Mouse (Mus musculus): ENCODE results near the gene Swsap1.

Gene Swsap1

DNA sequence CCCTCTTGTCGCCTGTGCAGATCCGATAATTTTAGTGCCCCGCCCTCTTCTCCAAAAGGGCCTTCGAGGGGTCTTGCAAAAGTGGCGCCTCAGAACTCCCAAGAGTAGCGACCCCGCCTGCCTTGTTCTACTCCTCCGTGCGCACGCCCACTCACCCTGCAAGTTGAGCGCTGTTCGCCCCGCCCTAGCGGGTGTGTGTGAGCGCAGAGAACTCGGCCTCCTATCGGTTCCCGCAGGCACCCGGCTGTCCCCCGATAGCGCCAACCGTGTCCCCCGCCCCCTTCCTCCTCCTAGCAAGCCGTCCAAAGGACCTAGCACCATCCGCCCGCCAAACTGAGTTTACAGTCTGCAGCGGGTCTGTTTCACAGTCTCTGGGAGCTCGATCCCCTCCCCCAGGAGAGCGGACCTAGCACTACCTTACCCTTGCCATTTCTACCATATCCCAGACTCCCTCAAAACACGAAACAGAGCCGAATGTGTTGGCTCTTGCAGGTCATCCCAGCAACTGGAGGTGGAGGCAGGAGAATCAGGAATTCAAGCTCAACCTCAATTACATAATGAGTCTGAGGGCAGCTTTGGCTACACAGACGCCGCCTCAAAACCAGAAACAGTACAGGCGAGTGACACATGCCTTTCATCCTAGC lies 7.0 kb downstream of the Swsap1 start:
- DNase-seq (ENCODE audit: low read depth, low spot score) = peak; percentile 55

DNA sequence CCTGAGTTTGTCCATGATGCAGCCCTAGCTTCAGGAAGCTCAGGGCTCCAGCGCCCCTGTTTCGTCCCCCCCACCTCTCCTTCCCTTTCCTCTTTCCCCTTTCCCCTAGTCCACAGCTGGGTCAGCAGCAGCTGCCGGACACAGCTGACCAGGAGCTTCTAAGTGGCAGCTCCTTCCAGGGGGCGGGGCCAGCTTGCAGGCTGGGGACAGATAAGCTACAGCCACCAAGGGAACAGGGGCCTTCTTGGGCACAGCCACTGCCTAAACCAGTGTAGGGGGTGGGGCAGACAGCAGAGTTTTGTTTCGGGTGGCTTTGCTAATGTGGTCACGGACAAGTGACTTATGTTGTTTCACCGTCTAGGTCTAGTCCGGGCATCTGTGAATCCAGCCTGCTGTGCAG lies 7.9 kb downstream of the Swsap1 start, which contains the start of gene Epor:
Gene Epor, minus strand, starts transcription at position 90 of the 400 bp plus-strand sequence.
- DNase-seq (ENCODE audit: low read depth, low spot score) = no peak

DNA sequence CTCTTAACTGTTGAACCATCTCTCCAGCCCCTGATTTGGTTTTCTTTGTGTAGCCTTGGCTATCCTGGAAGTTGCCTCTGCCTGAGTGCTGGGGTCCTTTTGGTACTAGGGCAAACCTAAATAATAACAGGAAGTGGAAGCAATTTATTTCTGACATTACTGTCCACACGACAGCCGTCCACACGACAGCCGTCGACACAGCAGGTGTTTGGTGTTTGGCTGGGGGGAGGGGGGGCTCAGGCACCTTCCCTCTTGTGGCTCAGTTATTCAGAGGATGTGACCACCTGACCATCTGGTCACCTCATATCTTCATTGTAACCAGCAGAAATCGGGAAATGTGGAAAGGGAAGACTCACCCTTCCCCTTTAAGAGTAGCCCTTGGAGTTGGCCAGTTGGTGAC lies 13.3 kb downstream of the Swsap1 start:
- DNase-seq (ENCODE audit: low read depth, low spot score) = no peak

DNA sequence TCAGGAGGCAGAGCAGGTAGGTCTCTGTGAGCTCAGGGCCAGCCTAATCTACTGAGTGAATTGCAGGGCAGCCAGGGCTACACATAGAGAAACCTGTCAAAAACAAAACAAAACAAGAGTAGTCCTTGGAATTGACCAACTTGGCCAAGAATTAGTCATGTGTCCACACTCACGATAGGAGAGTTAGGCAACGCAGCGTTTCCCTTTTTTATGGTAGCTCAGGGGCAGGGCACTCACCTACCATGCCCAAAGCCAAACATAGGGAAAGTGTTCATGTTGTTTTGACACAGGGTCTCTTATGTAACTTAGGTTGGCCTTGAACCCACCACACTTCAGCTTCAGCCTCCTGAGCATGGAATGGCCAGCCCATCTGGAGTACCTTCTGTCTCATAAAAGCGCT lies 13.7 kb downstream of the Swsap1 start:
- no peak for DNase-seq (ENCODE audit: low read depth, low spot score)

DNA sequence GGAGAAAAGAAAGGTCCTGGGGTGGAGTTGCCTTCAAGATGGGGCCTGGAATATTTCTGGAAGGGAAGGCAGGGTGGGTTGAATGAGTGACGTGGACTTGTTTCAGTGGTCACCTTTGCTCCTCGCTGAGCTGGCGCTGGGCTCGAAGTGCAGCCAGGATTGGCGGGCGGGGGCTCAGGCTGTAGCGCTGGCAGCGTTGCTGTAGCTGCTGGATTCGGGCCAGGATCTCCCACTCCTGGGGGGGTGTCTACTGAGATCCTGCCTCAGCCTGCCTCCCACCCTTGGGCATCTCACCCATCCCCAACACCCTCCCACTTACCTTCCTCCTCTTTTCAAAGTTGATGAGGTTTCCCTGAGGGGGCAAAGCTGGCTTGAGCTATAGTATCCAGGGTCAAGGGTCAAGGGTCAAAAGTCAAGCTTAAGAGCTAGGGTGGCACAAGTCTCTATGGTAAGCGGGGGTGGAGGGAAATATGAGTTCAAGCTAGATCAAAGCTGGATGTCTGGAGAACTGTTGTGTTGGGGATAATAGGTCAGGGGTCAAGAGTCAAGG lies 21.1 kb downstream of the Swsap1 start:
- DNase-seq (ENCODE audit: low read depth, low spot score) = no peak

DNA sequence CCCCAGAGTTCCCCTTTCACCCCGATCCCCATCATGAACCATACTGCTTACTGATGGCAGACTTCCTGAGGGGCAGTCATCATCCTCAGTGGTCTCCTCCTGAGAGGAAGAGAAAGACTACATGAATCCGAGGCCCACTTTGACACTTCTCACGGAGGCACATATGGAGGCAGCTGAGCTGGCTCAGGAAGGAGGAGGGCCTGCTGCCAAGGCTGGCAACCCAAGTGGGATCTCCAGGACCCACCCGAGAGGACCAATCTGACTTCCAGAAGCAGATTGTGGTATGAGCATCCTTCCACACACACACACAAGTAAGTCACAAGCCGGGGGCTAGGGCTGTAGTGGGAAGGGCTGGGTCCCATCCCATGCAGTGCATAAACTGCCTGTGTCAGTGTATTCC lies 21.8 kb downstream of the Swsap1 start:
- no peak for DNase-seq (ENCODE audit: low read depth, low spot score)

DNA sequence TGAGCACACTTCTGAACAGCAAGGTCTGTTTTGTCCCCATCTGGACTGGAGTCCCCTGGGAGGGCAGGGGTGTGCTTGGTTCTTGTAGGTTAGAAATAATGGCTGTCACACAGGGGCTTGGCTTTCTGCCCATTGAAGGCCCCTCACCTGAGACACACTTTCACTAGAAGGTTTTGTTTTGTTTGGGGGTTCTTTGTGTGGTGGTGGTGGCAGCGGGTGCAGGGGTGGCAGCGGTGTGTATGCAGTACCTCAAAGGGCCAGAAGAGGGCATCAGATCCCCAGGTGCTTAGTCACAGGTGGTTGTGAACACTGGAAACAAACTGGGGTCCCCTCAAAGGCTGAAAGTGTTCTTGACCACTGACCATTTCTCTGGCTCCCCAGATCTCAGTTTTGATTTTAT lies 22.4 kb downstream of the Swsap1 start:
- peak; percentile 51 for DNase-seq (ENCODE audit: low read depth, low spot score)

DNA sequence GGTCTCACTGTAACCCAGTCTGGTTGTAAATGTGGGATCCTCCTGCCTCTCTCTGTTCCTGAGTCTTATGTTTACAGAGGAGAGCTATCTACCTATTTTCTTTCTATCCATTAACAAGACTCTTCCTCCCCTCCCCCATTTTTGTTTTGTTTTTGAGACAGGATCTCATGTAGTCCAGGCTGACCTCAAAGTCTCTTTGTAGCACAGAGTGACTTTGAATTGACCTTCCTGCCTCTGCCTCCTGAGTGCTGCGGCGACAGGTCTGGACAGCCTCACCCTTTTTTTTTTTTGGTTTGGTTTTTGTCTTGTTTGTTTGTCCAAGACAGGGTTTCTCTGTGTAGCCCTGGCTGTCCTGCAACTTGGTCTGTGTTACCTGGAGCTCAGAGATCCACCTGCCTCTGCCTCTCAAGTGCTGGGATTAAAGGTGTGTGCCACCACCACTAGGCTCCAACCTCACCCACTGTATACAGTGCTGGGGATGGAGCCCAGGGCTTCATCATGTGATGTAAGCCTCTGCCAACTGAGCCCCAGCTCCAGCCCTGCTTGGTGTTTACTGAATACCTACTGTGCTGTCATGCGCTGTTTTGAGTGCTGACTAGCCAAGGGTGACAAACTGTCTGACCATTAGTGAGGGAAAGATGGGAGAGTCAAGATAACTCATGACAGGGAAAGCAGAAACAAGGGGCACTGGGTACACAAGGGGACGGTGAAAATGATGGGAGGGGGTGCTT lies 23.0 kb downstream of the Swsap1 start:
- no peak for DNase-seq (ENCODE audit: low read depth, low spot score)

DNA sequence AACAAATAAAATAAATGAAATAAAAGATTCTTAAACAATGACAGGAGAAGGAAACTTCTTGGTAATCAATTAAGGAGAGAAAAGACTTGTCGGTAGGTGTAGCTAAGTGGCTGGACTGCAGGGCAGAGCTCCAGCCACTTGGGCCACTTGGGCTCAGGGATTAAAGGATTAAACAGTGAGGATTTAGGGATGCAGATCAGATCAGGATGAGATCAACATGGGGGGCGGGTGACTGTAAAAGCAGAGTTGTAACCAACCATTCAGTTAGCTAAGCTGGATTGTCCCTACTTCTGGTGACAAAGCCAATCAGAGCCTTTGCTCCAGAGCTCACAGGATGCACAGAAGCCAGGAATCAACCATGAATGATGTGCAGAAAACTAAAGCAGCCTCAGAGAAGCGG lies 28.4 kb downstream of the Swsap1 start:
- no peak for DNase-seq (ENCODE audit: low read depth, low spot score)

DNA sequence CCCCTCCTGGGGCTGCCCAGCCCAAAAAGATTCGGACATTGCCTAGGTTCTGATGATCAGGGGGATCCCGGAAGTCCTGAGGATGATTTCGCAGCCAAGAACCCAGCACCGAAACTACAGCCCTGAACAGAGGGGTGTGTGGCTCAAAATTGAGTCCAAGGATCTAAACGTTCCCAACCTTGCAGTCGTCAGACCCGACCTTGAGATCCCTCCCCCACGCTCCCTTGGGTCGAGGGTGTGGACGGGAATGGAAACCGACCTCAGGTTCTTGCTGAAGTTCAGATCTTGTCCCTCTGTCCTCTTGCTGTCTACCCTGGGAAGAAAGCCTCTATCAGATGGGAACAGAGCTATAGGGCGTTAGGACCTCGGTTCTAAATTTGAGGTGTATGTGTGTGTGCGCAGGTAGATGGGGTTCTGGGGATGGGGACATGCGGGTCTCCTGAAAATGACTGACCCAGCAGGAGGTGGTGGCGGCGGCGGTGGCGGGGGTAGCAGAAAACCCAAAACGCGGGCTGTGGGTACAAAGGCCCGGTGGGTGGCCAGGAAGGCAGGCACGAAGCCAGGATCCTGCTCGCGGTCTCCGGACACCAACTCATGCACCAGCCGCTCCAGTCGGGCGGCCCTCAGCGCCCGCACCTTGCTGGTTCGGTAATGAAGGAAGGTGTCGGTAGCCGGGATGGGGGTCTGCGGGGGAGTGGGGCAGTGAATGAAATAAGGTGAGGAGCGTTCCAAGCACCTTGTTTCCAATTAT lies 32.2 kb downstream of the Swsap1 start:
- no peak for DNase-seq (ENCODE audit: low read depth, low spot score)

DNA sequence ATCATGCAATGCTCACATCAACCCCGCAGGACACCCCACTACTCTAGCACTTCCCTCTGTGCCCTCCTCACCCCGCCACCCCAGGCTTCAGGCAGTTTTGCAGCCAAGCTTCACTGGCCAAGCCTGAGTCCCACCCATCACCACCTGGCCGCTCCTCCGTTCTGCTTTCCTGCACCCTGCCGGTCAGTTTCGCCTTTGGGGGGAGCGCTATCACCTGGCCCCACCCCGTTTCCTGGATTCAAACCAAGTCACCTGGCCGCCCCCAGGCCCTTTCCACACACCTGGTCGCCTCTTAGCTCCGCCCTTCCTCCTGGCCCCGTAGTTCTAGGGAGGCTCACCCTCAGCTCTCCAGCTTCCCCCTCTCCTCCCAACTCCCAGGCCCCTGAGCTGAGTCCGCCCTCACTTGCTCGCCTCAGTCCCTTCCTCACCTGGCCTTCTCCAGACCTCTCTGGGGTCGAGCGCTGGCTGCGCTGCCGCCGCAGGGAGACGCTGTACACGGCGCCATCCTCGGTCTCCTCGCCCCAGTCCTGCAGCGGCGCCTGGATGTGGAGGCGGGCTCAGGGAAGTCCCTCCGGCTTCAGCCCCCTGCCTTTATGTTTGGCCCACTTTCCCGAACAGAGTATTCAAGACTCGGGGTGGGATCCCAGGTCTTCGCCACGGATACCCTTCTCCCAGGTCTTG lies 33.0 kb downstream of the Swsap1 start:
- DNase-seq (ENCODE audit: low read depth, low spot score) = no peak

DNA sequence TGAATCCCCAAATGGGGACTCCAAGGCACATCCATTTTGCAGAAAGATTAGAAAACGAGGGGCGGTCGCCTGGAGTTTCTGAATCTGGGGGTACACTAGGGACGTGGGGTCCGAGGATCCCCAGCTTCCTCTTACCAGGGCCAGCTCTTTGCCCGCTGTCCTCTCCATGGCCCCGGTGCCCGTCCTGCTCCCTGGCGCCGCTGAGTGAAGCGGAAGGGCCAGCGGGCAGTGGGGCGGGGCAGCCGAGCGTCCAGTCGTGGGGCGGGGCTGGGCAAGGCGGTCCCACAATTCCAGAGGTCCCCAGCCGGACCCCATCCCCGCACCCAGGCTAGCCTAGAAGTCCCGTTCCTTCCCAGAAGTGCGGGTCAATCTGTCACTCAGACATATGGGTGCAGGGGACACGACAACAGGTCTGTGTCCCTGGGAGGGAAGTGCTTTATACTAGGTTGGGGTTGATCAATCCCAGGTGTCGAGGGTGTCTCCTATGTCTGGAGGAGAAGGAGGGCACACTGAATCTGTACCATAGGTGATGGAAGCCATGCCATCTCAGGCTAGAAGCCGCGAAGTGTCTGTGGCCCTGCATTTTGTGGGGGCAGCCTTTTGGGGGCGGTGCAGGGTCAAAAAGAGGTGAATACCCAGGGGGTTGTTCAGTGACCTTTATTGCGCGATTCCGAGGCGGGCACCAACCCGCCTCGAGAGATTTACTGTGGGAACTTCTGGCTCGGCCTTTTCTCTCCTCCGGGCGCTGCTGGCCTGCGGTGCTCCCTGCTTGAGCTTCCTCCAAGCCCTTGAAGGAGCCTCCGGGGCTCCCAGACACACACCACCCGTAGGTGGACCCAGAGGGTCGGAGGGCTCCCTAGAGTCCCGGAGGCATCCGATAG lies 33.9 kb downstream of the Swsap1 start, which contains the start of gene Rgl3:
Gene Rgl3, minus strand, starts transcription at position 217 of the 881 bp plus-strand sequence.
- DNase-seq (ENCODE audit: low read depth, low spot score) = peak; percentile 21

DNA sequence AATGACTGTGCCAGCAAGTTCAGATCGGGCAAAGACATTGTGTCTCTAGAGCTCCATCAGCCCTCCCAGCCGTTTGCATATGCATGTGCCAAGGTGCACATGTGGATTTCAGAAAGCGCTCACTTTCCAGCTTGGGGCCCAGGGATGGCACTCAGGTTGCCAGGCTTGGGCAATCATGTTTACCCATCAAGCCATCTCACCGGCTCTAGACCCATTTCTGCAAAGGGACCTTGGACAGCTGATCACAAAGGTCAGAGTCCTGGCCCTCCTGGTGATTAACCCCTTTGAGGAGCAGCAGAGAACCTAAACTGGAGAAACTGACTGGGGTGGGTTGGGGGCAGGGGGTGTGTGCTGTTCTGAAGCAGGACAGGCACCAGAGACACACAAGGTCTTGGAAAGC lies 36.7 kb downstream of the Swsap1 start:
- no peak for DNase-seq (ENCODE audit: low read depth, low spot score)

DNA sequence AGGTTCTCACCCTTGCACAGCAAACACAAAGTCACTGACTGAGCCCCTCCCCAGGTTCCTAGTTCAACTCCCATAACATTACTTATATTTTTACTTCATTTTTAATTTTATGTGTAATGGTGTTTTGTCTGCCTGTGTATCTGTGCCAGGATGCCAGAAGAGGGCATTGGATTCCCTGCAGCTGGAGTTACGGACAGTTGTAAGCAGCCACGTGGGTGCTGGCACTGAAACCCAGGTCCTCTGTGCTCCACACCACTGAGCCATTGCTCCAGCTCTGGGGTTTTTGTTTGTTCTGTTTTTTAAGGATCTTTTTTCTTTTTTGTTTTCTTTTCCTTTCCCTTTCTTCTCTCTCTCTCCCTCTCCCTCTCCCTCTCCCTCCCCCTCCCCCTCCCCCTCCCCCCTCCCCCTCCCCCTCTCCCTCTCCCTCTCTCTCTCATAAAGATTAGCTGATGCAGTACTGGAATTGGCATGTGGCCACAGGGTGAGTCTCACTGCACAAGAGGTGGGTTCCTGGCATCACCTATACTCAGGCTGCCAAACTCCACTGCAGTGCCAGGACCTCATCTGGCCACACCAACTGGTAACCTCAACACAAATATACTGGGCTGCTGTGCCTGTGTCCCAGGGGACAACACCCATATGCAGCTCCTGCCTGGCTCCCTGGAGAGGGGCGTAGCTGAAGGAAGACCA lies 40.8 kb downstream of the Swsap1 start:
- DNase-seq (ENCODE audit: low read depth, low spot score) = no peak

DNA sequence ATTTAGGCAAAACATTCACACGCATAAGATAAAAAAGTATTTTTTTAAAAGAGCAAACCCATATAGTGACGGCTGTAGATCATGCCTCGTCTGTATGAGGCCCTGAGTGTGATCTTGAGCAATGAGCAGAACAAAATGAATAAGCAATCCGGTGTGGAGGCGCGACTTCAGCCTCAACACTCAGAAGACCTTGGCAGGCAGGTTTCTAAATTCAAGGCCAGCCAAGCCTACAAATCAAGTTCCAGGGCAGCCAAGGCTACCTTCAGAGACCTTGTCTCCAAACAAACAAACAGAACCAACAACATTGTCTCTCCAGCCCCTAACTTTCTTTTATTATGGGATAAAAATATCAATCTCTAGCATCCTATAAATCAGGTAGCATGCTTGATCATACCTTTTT lies 44.7 kb downstream of the Swsap1 start:
- DNase-seq (ENCODE audit: low read depth, low spot score) = no peak

DNA sequence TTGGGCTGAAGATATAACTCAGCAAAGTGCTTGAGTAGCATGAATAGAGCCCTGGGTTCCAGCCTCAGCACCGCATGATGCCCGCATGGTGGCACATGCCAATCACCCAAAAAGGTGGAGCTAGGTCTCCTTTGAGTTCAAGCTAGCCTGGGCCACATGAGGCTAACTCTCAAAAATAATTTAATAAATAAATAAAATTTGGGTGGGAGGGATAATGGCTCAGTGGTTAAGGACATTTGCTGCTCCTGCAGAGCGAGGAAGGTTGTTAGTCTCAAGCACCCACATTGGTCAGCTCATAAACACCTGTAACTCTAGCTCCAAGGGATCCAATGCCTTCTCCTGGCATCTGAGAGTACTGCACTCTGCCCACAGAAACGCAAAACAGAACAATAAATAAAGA lies 46.1 kb downstream of the Swsap1 start:
- DNase-seq (ENCODE audit: low read depth, low spot score) = no peak

DNA sequence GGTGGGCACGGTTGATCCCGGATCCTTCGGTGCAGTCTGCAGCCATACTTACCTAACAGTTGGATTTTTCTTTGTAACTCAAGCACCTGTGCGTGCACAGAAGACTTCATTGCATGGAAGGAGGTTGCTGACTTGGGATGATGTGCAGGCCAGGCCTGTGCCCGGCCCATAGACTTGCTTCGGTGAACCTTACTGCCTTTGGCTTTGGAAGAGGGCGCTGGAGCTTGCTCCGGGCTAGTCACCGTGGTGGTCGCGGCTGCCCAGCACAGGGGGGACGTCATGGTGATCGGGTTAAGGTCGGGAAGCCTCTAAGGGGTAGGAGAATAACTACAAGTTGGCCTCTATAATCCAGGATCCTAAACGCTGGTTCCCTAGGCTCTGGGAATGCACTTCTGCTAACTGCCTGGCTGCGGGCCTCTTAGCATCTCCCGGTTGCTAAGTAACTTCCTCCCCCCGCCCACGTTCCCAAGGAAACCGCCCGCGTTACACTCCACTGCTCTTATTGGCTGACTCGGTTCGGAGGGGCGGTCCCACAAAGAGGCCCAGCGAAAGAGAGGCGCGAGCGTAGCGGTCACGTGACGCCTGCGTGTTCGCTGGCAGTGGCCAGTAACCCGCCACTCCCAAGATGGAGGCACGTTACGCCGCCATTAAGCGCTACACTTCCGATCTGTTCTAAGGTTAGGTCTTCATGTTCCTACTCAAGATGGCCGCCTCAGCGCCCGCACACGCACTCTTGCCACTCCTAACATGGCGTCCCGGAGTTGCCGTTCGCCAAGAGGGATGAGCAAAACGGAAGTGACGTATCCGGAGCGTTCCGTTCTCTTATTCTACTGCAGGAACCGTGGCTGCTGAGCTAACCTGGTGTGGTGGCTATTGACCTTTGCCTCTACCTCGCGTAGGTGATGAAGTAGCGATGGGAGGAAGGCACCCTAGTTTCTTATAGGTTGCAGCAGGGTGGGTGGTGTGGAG lies 46.9 kb downstream of the Swsap1 start, which contains the start of the genes Ccdc151 and Prkcsh:
Gene Ccdc151, minus strand, starts transcription at position 441 of the 969 bp plus-strand sequence.
Gene Prkcsh, plus strand, starts transcription at position 613 of the 969 bp plus-strand sequence.
- peak; percentile 100 for DNase-seq (ENCODE audit: low read depth, low spot score)

DNA sequence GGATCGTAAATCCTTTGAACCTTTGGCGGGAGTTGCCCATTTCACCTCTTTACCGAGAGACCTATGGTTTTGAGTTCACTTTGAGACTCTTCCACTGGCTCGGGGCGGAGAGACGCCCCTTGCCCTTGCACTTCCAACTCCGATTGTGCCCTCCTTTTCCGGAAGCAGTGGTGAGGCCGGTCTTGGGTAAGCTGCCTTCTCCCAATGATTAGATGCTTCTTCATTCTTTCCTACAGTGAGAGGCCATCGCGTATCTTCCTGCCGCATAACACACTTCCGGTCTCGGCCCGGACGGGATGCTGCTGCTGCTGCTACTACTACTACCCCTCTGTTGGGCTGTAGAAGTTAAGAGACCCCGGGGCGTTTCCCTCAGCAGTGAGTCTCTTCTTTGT lies 47.6 kb downstream of the Swsap1 start:
- DNase-seq (ENCODE audit: low read depth, low spot score) = peak; percentile 77

DNA sequence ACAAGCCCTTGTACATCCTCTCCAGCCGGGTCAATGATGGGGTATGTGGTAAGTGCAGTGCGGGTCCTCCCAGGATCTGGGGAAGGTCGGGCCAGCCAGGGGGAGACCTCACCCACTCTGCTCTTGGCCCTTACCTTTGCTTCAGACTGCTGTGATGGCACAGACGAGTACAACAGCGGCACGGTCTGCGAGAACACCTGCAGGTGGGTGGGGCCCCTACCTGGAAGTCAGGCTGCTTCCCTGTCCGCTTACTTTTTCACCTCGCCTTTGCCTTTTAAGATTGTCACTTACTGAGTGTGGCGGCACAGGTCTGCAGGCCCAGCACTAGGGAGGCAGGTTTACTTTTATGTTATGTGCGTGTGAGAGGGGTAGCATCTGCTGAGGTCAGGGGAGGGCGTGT lies 49.0 kb downstream of the Swsap1 start:
- no peak for DNase-seq (ENCODE audit: low read depth, low spot score)

Data from 3T3-L1 (cell line).